Mouse (Mus musculus): Measurements from ENCODE around the gene Bri3.

GRCm38 (mm10) chr5:144357881-144358591 lies 113.8 kb downstream of the Bri3 start, which contains the start of gene Baiap2l1:
- TF ChIP-seq CTCF (IDR thresholded peaks at IDR 0.05; ENCODE audit: insufficient read depth, low read length) (no peak), POLR2A (IDR thresholded peaks at IDR 0.05; ENCODE audit: borderline replicate concordance, extremely low read depth, low read depth, low read length) (peak; percentile 84; the same call in 1 of the 2 replicates)

Data from lung, adult 2 months (tissue).